Mouse (Mus musculus) ES-E14 (cell line): ENCODE data around the gene Mdp1. TPM values are rescaled to one million over a fixed set of nuclear protein-coding genes. Genes with fewer than 3 reads are reported as not detected.

Experiments used
- DNase-seq: peaks from one replicate; pipeline ENCODE4 v3.0.0-alpha.2; 2013; ENCODE audit warnings: low read depth, low spot score
- H3K27ac ChIP-seq: 2 replicates; pipeline ENCODE4 v1.5.1; 2012; ENCODE audit warnings: low read depth, mild to moderate bottlenecking, low read length, moderate library complexity, mixed read lengths; ENCODE audit not compliant: poor library complexity, insufficient read depth, severe bottlenecking
- H3K36me3 ChIP-seq: 2 replicates; pipeline ENCODE4 v1.6.1; 2012; ENCODE audit warnings: mild to moderate bottlenecking, low read length, moderate library complexity, mixed read lengths; ENCODE audit not compliant: control insufficient read depth, poor library complexity, insufficient read depth, severe bottlenecking
- H3K4me1 ChIP-seq, 2 experiments: fragments of 150-350 bp in 1 of 2; sonication (generic) in 1 of 2; 2 replicates each; pipeline ENCODE4 v1.6.1; 2012; ENCODE audit warnings: low read length in 2 of 2, mild to moderate bottlenecking in 1 of 2, mixed read lengths in 1 of 2; ENCODE audit not compliant: control insufficient read depth in 2 of 2, insufficient read depth in 2 of 2, poor library complexity in 1 of 2
- H3K4me3 ChIP-seq, 2 experiments: fragments of 150-350 bp in 1 of 2; sonication (generic) in 1 of 2; 2 replicates each; pipeline ENCODE4 v1.5.1; 2012; ENCODE audit warnings: low read length in 2 of 2, low read depth in 1 of 2, mild to moderate bottlenecking in 1 of 2, mixed read lengths in 1 of 2; ENCODE audit not compliant: insufficient read depth in 1 of 2, poor library complexity in 1 of 2, severe bottlenecking in 1 of 2
- H3K9ac ChIP-seq: 2 replicates; pipeline ENCODE4 v1.6.1; 2012; ENCODE audit warnings: low read depth, mild to moderate bottlenecking, low read length, mixed read lengths; ENCODE audit not compliant: poor library complexity, insufficient read depth, severe bottlenecking
- H3K9me3 ChIP-seq: fragments of 150-350 bp; sonication (generic); 2 replicates; pipeline ENCODE4 v1.6.1; 2012; ENCODE audit warnings: low read depth, mild to moderate bottlenecking, low read length; ENCODE audit not compliant: control insufficient read depth, insufficient read depth
- CHD2 ChIP-seq: IDR thresholded peaks from 2 replicates; pipeline ENCODE4 v1.6.1; 2014; ENCODE audit warnings: mild to moderate bottlenecking, low read depth, low read length, inconsistent platforms
- HCFC1 ChIP-seq: IDR thresholded peaks from 2 replicates; pipeline ENCODE4 v1.6.1; 2012; ENCODE audit warnings: low read length, inconsistent platforms, borderline replicate concordance; ENCODE audit not compliant: insufficient read depth
- MAFK ChIP-seq: IDR thresholded peaks from 2 replicates; pipeline ENCODE4 v1.6.1; 2014; ENCODE audit warnings: mild to moderate bottlenecking, low read depth, low read length, inconsistent platforms; ENCODE audit not compliant: insufficient read depth
- ZC3H11A ChIP-seq: IDR thresholded peaks from 2 replicates; pipeline ENCODE4 v1.6.1; 2012; ENCODE audit warnings: low read depth, mild to moderate bottlenecking, inconsistent platforms, low read length, borderline replicate concordance
- ZNF384 ChIP-seq: IDR thresholded peaks from 2 replicates; pipeline ENCODE4 v1.6.1; 2012; ENCODE audit warnings: low read depth, low read length, inconsistent platforms
- in situ Hi-C, 2 experiments: fragments of 600-800 bp; cut with MboI; formaldehyde crosslinking; loops; one replicate each; pipeline ENCODE4 v1.15.1; 2025; ENCODE audit warnings: low sequenced_read_pairs in 2 of 2, inconsistent platforms in 1 of 2; ENCODE audit not compliant: unreplicated experiment in 2 of 2
- total RNA-seq: library from RNA; depleted of rRNA; stranded (reverse); fragments of 300-350 nt; gene quantifications from 2 replicates; pipeline ENCODE4 v1.2.3, GENCODE M21; 2012

The Mdp1 gene
- total RNA-seq, 1 experiment, result 13.0 TPM

DNA sequence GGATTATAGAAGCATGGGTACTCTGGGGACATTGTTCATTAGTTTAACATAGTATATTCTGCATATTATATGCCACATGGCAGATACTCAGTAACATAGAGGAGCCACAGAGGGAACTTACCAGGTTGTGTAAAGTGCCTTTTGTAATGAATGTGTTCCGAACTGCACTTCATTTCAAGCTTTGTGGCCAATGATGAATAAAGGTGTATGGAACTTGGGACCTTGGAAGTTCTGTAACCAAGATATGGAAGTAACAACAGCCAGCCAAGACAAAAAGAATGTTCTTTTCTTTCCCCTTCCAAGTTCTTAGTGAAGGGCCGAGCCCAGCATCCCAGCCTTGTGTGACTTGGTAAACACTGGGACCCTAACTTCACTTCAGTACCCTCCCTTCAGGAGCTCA is 10.4 kb downstream of the Mdp1 start, which contains the start of gene Tssk4:
Gene Tssk4 (plus strand): TSS at position 301 of the 400 bp plus-strand sequence.
- in situ Hi-C loops, result no loop called here
- H3K9ac ChIP-seq, result no peak within 1 kb of the TSS

DNA sequence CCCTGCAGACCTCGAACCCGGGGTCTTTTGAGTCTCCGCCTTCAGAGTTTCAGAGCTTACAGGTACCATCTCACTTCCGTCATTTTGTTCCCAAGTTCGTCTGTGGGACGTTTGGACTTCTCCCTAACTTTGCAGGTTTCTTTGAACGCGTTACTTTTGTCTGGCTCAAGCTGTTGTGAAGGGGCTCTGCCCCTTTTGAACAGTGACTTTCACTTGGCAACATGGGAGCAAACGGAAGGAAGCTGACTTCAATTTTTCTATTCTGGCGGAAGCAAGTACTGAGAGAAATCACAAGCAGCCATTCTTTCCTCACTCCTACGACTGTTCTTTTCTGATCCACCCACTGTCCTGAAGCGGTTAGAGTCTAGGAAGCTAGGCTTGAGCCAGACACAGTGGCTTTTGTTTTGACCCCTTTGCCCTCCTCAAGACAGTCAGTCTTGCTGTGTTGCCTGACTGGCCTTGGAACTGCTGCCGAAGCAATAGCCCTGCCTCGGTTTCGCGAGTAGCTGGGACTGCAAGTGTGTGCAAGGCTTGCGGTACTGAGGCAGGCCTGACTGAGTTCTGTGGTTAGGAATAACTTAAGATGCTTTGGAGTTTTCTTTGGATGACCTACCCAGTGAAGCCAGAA is 15.9 kb downstream of the Mdp1 start:
- H3K27ac ChIP-seq, result no peak overlapping the region
- no peak for TF ChIP-seq CHD2
- DNase-seq, result no peak
- peaks cover 11% of the 10 kb centered on the region for H3K36me3 ChIP-seq
- peaks cover 3 to 6% of the 10 kb centered on the region in 2 experiments; a peak in 1 of 4 replicates for H3K4me1 ChIP-seq
- in situ Hi-C loops, result no loop called here
- H3K9me3 ChIP-seq, result no peaks in the 10 kb centered on the region
- peak overlapping the region; percentile 92 to 95 for H3K4me3 ChIP-seq
- peak overlapping the region; percentile 45 for H3K9ac ChIP-seq

More for the DNA sequence above, 10.4 kb downstream of the Mdp1 start, which contains the start of gene Tssk4:
- TF ChIP-seq HCFC1 (no peak), ZNF384 (no peak), MAFK (no peak), ZC3H11A (no peak)
- no peaks in the 10 kb centered on the region for H3K9me3 ChIP-seq
- DNase-seq, result no peak
- no peak within 1 kb of the TSS for H3K27ac ChIP-seq
- H3K36me3 ChIP-seq, result no peaks in the 10 kb centered on the region
- H3K4me1 ChIP-seq, result peaks cover under 1 to 6% of the 10 kb centered on the region in 2 experiments; a peak in 1 of 4 replicates
- H3K4me3 ChIP-seq, result no peak within 1 kb of the TSS

DNA sequence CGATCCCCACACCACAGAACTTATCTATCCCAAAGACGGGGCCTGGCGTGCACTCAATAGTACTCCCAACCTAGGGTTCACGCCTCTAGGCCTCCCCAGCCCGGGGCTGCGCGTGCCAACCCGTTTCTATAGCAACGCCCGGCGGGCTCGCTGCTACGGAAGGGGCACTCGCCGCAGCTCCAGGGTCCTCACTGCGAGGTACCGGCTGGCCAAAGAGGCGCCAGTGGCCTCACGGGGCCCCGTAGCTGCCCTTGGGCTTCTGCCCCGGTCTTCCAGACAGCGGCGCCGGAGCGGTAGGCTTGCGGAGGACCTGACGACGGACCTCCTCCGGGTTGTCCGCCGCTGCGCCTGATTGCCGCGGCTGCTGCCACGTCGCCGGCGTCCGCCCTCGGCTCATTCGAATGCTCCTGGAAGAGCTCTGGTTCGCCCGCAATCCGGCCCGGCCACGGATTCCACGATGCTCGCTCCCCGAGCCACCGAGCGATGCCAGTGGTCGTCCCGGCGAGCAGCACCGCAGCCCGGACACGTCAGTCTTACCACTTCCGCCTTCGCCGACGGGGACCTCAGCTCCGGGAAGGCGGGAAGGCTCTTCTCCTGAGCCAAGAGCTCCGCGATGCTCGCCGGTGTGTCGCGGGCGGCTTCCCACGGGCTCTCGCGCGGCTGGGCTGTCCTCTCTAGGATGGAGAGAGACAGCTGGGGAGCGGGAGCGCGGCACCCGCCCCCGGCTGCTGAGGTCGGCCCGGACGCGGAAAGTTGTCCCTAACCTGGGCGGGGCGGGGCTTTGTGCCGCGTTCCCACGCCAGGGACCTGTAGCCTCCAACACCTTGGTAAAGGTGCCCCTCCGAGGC is 17.0 kb downstream of the Mdp1 start, which contains the start of gene Tm9sf1:
Gene Tm9sf1 (minus strand): TSS at position 747 of the 848 bp plus-strand sequence.
- Histone ChIP-seq H3K4me3 (peak within 1 kb of the TSS; percentile 92 to 95), H3K9ac (peak within 1 kb of the TSS; percentile 84), H3K36me3 (peaks cover 15% of the 10 kb centered on the region), H3K9me3 (no peaks in the 10 kb centered on the region), H3K27ac (peak within 1 kb of the TSS; percentile 40; the same call in 1 of the 2 replicates), H3K4me1 (peaks cover 3 to 6% of the 10 kb centered on the region in 2 experiments; a peak in 1 of 4 replicates)
- TF ChIP-seq ZNF384 (no peak), HCFC1 (peak; percentile 60)
- peak; percentile 49 for DNase-seq
- in situ Hi-C loops, result no loop called here

GRCm38 (mm10) chr14:55642679-55643059 is 17.6 kb downstream of the Mdp1 start:
- in situ Hi-C loops, result no loop called here
- H3K27ac ChIP-seq, result no peak overlapping the region
- H3K36me3 ChIP-seq, result peaks cover 19% of the 10 kb centered on the region
- H3K9ac ChIP-seq, result peak overlapping the region; percentile 84
- no peaks in the 10 kb centered on the region for H3K9me3 ChIP-seq
- peak overlapping the region; percentile 92 to 95 for H3K4me3 ChIP-seq
- peaks cover 3 to 6% of the 10 kb centered on the region in 2 experiments; a peak in 1 of 4 replicates for H3K4me1 ChIP-seq
- DNase-seq, result no peak
- TF ChIP-seq HCFC1 (no peak; the same call in 1 of the 2 replicates), ZC3H11A (no peak), CHD2 (no peak), ZNF384 (no peak)
